Mouse (Mus musculus): Measurements from ENCODE around the gene Olfr1294. TPM values are rescaled to one million over a fixed set of nuclear protein-coding genes. Genes with fewer than 3 reads are reported as not detected.

Gene Olfr1294
- not detected in 2 replicates for total RNA-seq (2012; rRNA removed)
- not detected in 2 replicates for total RNA-seq (2014; rRNA removed)
- not detected in 2 replicates for polyA plus RNA-seq (2012; ENCODE audit: insufficient read length, low read depth)

DNA sequence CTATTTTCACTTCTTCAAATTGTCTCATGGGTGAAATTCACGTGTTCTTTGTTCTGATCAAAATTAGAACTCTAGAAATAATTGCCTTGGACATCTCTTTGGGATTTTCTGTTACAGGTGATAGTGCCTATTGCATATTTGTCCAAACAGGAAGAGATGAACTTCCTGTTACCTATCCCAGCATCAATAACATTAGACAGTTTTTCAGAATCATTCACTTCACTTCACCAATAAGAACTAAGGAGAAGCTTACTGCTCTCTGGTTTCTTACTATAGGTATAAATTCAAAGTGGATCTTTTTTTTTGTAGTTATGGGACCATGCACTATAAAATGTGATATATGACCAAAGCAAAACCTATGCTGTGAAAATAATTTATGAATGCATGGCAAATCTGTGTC lies at the start of gene Olfr1294:
TSS of gene Olfr1294 (minus strand) at position 101 of the 400 bp plus-strand sequence.
- H3K4me2 ChIP-seq (ENCODE audit: insufficient read depth, low read depth, poor library complexity, severe bottlenecking): no peak within 1 kb of the TSS
- no peak within 1 kb of the TSS for H3K9ac ChIP-seq (ENCODE audit: insufficient read depth, low read depth)
- TF ChIP-seq ZNF384 (IDR thresholded peaks at IDR 0.05; ENCODE audit: low read depth, low read length) (no peak), CHD1 (IDR thresholded peaks at IDR 0.05; ENCODE audit: low read depth, low read length) (no peak), MAFK (IDR thresholded peaks at IDR 0.05; ENCODE audit: insufficient replicate concordance, low read length) (no peak), ELF1 (IDR thresholded peaks at IDR 0.05; ENCODE audit: low read depth, low read length) (no peak), KAT2A (IDR thresholded peaks at IDR 0.05; ENCODE audit: insufficient replicate concordance, low read length) (no peak), ZMIZ1 (IDR thresholded peaks at IDR 0.05; ENCODE audit: low read depth, low read length) (no peak), NRF1 (IDR thresholded peaks at IDR 0.05; ENCODE audit: low read depth, low read length) (no peak), JUND (conservative IDR thresholded peaks at IDR 0.05; ENCODE audit: low read depth, low read length) (no peak), E2F4 (IDR thresholded peaks at IDR 0.05; ENCODE audit: insufficient replicate concordance, low read depth, low read length) (no peak), USF2 (conservative IDR thresholded peaks at IDR 0.05; ENCODE audit: low read depth, low read length) (no peak), JUN (IDR thresholded peaks at IDR 0.05; ENCODE audit: insufficient read depth, low read depth, low read length) (no peak), HCFC1 (IDR thresholded peaks at IDR 0.05; ENCODE audit: low read depth, low read length) (no peak), RCOR1 (conservative IDR thresholded peaks at IDR 0.05; ENCODE audit: low read depth, low read length) (no peak)
- H3K36me3 ChIP-seq (replicated peaks in 1 of 2; ENCODE audit: control insufficient read depth in 1 of 2, insufficient read depth in 1 of 2, low read length in 1 of 2): no peaks in the 10 kb centered on the region
- H3K27ac ChIP-seq (ENCODE audit: insufficient read depth, low read depth): no peak within 1 kb of the TSS
- no peaks in the 10 kb centered on the region for H3K79me2 ChIP-seq (replicated peaks; ENCODE audit: control insufficient read depth, extremely low read depth, insufficient read depth, poor library complexity, severe bottlenecking)
- in situ Hi-C loops (cut with MboI; ENCODE audit: low pct_ligation_motif_present, low pct_unique_long_range_greater_than_20kb, low sequenced_read_pairs) (no loop called here), dilution Hi-C loops (cut with MboI; ENCODE audit: extremely low pct_ligation_motif_present, extremely low pct_unique_long_range_greater_than_20kb, low sequenced_read_pairs) (no loop called here)
- H3K4me1 ChIP-seq (ENCODE audit: control insufficient read depth in 1 of 2, insufficient read depth in 2 of 2): no peaks in the 10 kb centered on the region
- peaks cover 20% of the 10 kb centered on the region for H3K9me3 ChIP-seq (replicated peaks; ENCODE audit: low read length)
- DNase-seq (ENCODE audit: extremely low read depth): no peak
- no peaks in the 10 kb centered on the region for H3K27me3 ChIP-seq (replicated peaks)
- H3K4me3 ChIP-seq (replicated peaks in 1 of 3; ENCODE audit: low read depth in 2 of 3, low read length in 2 of 3, poor library complexity in 1 of 3): no peak within 1 kb of the TSS

DNA sequence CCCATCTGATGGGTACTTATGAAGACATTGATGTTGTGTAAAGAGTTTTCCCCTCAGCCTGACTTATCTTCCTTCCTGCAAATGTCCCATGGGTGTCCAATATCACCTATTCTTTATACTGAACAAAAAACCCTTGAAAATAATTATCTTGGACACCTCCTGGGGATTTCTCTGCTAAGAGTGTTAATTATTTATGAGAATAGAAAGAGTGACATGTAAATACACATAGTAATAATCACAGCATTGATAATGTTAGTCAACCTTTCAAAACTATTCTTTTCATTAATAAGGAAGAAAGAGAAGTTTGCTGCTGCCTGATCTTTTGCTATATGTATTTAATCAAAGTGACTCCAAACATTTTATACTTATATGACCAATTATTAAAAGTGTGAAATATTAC lies 29.5 kb upstream of the Olfr1294 start, which contains the start of gene Olfr1295:
TSS of gene Olfr1295 (minus strand) at position 101 of the 400 bp plus-strand sequence.
- in situ Hi-C loops (cut with MboI; ENCODE audit: low pct_ligation_motif_present, low pct_unique_long_range_greater_than_20kb, low sequenced_read_pairs) (no loop called here), dilution Hi-C loops (cut with MboI; ENCODE audit: extremely low pct_ligation_motif_present, extremely low pct_unique_long_range_greater_than_20kb, low sequenced_read_pairs) (no loop called here)
- H3K4me1 ChIP-seq (ENCODE audit: control insufficient read depth in 1 of 2, insufficient read depth in 2 of 2): no peaks in the 10 kb centered on the region
- H3K79me2 ChIP-seq (replicated peaks; ENCODE audit: control insufficient read depth, extremely low read depth, insufficient read depth, poor library complexity, severe bottlenecking): no peaks in the 10 kb centered on the region
- TF ChIP-seq POLR2A (IDR thresholded peaks at IDR 0.05; ENCODE audit: low read depth, low read length): no peak
- TF ChIP-seq MAFK (IDR thresholded peaks at IDR 0.05; ENCODE audit: insufficient replicate concordance, low read length): no peak
- no peak for TF ChIP-seq RAD21 (IDR thresholded peaks at IDR 0.05; ENCODE audit: low read depth, low read length)
- TF ChIP-seq NRF1 (IDR thresholded peaks at IDR 0.05; ENCODE audit: low read depth, low read length): no peak
- TF ChIP-seq IRF4 (IDR thresholded peaks at IDR 0.05; ENCODE audit: low read depth, low read length): no peak
- no peak for TF ChIP-seq USF1 (IDR thresholded peaks at IDR 0.05; ENCODE audit: low read depth, low read length)
- TF ChIP-seq POLR2AphosphoS2 (IDR thresholded peaks at IDR 0.05; ENCODE audit: low read depth, low read length): no peak
- TF ChIP-seq JUND (conservative IDR thresholded peaks at IDR 0.05; ENCODE audit: low read depth, low read length): no peak
- TF ChIP-seq CTCF (conservative IDR thresholded peaks at IDR 0.05 in 1 of 2, IDR thresholded peaks at IDR 0.05 in 1 of 2; ENCODE audit: low read depth in 2 of 2, low read length in 2 of 2): no peak
- TF ChIP-seq RCOR1 (conservative IDR thresholded peaks at IDR 0.05; ENCODE audit: low read depth, low read length): no peak
- no peak for TF ChIP-seq CHD1 (IDR thresholded peaks at IDR 0.05; ENCODE audit: low read depth, low read length)
- TF ChIP-seq TCF12 (IDR thresholded peaks at IDR 0.05; ENCODE audit: low read depth, low read length): no peak
- no peak for TF ChIP-seq EP300 (IDR thresholded peaks at IDR 0.05; ENCODE audit: low read length)
- TF ChIP-seq KAT2A (IDR thresholded peaks at IDR 0.05; ENCODE audit: insufficient replicate concordance, low read length): no peak
- TF ChIP-seq BHLHE40 (IDR thresholded peaks at IDR 0.05; ENCODE audit: low read depth, low read length): no peak
- TF ChIP-seq UBTF (IDR thresholded peaks at IDR 0.05; ENCODE audit: low read depth, low read length): no peak
- no peak for TF ChIP-seq ELF1 (IDR thresholded peaks at IDR 0.05; ENCODE audit: low read depth, low read length)
- no peak within 1 kb of the TSS for H3K27ac ChIP-seq (ENCODE audit: insufficient read depth, low read depth)
- DNase-seq (ENCODE audit: extremely low read depth): no peak
- no peak within 1 kb of the TSS for H3K9ac ChIP-seq (ENCODE audit: insufficient read depth, low read depth)
- H3K36me3 ChIP-seq (replicated peaks in 1 of 2; ENCODE audit: control insufficient read depth in 1 of 2, insufficient read depth in 1 of 2, low read length in 1 of 2): no peaks in the 10 kb centered on the region
- no peak within 1 kb of the TSS for H3K4me3 ChIP-seq (replicated peaks in 1 of 3; ENCODE audit: low read depth in 2 of 3, low read length in 2 of 3, poor library complexity in 1 of 3)
- H3K4me2 ChIP-seq (ENCODE audit: insufficient read depth, low read depth, poor library complexity, severe bottlenecking): no peak within 1 kb of the TSS
- no peaks in the 10 kb centered on the region for H3K27me3 ChIP-seq (replicated peaks)
- H3K9me3 ChIP-seq (replicated peaks; ENCODE audit: low read length): peaks cover 6% of the 10 kb centered on the region

All from CH12.LX (cell line).